Mouse (Mus musculus) liver, embryonic 14.5 days (tissue): ENCODE measurements at regions not wholly inside any gene's neighbourhood (a gene's known extent, or its start where the extent isn't known, plus 50 kb on each side); places are given as distances from the start of the nearest gene placed in this dataset.

Source experiments
- CTCF ChIP-seq: IDR thresholded peaks from 2 replicates; pipeline ENCODE4 v1.5.1; 2016; ENCODE audit warnings: antibody characterized with exemption, low read depth, control low read depth
- EP300 ChIP-seq: IDR thresholded peaks from 2 replicates; pipeline ENCODE4 v1.6.1; 2016; ENCODE audit warnings: antibody characterized with exemption, low read depth

DNA sequence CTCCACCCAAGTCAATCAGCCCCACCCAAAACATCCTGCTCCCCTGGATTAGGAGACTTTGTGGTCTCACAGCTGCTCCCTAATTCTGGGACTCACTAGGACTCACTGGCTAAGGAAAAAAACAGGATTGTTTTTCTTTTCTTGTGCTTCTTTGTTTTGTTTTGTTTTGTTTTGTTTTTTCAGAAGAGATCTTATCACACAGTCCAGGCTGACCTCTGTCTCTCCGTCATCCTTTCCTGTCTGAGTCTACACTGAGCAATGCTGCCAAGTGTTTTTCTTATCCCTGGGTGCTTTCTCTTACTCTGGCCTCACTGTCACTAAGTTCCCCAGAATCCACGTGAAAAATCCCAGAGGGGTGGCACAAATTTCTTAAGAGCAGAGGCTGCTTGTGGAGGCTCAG, 170.8 kb downstream of the Car8 start:
- TF ChIP-seq EP300 (no peak), CTCF (no peak)
